Mouse (Mus musculus) forebrain, embryonic 11.5 days (tissue): Measurements from ENCODE around the gene Hoxa13. TPM values are rescaled to one million over a fixed set of nuclear protein-coding genes. Genes with fewer than 3 reads are reported as not detected.

Experiments used
- ATAC-seq: fragments of 200-750 bp; cut with Nextera tagmentation; replicated peaks from 2 replicates; pipeline ENCODE4 v1.8.0; 2017; ENCODE audit warnings: moderate TSS enrichment; ENCODE audit not compliant: low FRiP score
- DNase-seq: peaks from one replicate; pipeline ENCODE4 v3.0.0-alpha.2; 2017; ENCODE audit warnings: low spot score
- H3K27ac ChIP-seq: fragments of 300-500 bp; sonication (generic); 2 replicates; pipeline ENCODE4 v1.5.1; 2014; ENCODE audit warnings: low read depth, low read length
- H3K27me3 ChIP-seq: fragments of 300-500 bp; sonication (generic); 2 replicates; pipeline ENCODE4 v1.6.1; 2014; ENCODE audit warnings: mild to moderate bottlenecking, low read length, mixed read lengths; ENCODE audit not compliant: control insufficient read depth, insufficient read depth
- H3K36me3 ChIP-seq: fragments of 300-500 bp; sonication (generic); 2 replicates; pipeline ENCODE4 v1.6.1; 2014; ENCODE audit warnings: mild to moderate bottlenecking, low read length, moderate library complexity, mixed read lengths; ENCODE audit not compliant: control insufficient read depth, insufficient read depth
- H3K4me1 ChIP-seq: fragments of 300-500 bp; sonication (generic); replicated peaks from 2 replicates; pipeline ENCODE4 v1.6.1; 2014; ENCODE audit warnings: low read length, mixed read lengths; ENCODE audit not compliant: control insufficient read depth, insufficient read depth
- H3K4me2 ChIP-seq: fragments of 300-500 bp; sonication (generic); 2 replicates; pipeline ENCODE4 v1.6.1; 2014; ENCODE audit warnings: low read depth, mild to moderate bottlenecking, low read length, moderate library complexity, mixed read lengths; ENCODE audit not compliant: severe bottlenecking
- H3K4me3 ChIP-seq: fragments of 300-500 bp; sonication (generic); 2 replicates; pipeline ENCODE4 v1.5.1; 2014; ENCODE audit warnings: low read depth, low read length
- H3K9ac ChIP-seq: fragments of 300-500 bp; sonication (generic); 2 replicates; pipeline ENCODE4 v1.6.1; 2014; ENCODE audit warnings: low read length
- H3K9me3 ChIP-seq: fragments of 300-500 bp; sonication (generic); 2 replicates; pipeline ENCODE4 v1.6.1; 2016; ENCODE audit warnings: low read length, mixed read lengths; ENCODE audit not compliant: control insufficient read depth
- WGBS: fragments of 180-500 bp; shearing (Covaris S2); extraction: QIAGEN DNeasy Blood & Tissue Kit; methylation state at CpG from one replicate; pipeline ENCODE4 v1.1.7; 2014; 5-methylcytosine and 5-hydroxymethylcytosine counted together
- polyA plus RNA-seq: library from polyadenylated mRNA; unstranded; fragments of >200 nt; fragmentation: Nextera tagmentation; extraction: Ambion mirVana; gene quantifications from 2 replicates; pipeline ENCODE4 v1.2.1, GENCODE M21; 2014

The Hoxa13 gene
- polyA plus RNA-seq, 1 experiment from 2014 or later = not detected

DNA sequence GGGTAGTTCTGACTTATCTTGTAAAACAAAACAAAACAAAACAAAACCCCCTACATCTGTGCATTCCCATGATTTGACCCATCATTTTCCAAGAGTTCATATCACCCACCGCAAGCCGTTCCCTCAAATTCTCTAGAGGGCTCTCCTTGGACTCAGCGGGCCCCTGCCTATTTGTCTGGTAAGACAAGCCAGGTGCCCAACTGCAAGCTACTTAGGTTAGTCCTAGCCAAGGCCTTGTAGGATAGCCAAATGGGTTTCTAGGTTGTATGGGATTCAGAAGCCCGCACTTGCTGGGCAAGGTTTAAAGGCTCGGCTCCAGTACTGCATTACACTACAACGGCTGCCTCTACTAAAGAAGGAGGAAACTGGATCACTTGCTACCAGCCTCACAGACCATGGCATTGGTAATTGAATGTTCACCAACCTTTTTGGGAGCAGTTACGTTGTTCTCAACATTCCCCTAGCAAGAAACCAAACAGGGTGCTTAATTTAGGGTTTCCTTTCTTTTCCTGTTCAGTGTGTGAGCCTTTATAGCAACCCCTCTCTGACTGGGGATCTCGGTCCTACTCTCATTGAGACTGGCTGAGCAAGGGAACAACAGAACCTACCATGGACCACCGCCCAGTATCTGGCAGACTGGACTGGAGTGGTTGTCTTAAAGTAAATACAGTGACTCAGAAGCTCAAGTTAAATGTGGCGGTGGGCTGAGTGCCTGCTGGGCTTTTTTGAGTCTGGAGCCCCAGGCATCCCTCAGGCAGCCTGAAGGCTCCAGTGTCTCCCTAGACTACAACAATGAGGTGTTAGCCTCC lies 23.1 kb downstream of the Hoxa13 start:
- no peak for ATAC-seq
- Histone ChIP-seq H3K9me3 (no peaks in the 10 kb centered on the region), H3K4me3 (no peak overlapping the region), H3K9ac (no peak overlapping the region), H3K36me3 (no peaks in the 10 kb centered on the region), H3K4me1 (0 out of 2 replicates have a peak, but pooled peaks cover 3% of the 10 kb centered on the region), H3K27me3 (peaks cover 95% of the 10 kb centered on the region), H3K27ac (no peak overlapping the region), H3K4me2 (no peak overlapping the region)
- 11% methylated on average over 10 of the region's 10 CpGs for WGBS
- DNase-seq = peak; percentile 50

- Histone ChIP-seq H3K4me2 (no peak overlapping the region), H3K9ac (no peak overlapping the region), H3K9me3 (no peaks in the 10 kb centered on the region), H3K4me3 (no peak overlapping the region), H3K27me3 (peaks cover 95% of the 10 kb centered on the region), H3K4me1 (0 out of 2 replicates have a peak, but pooled peaks cover 3% of the 10 kb centered on the region), H3K36me3 (no peaks in the 10 kb centered on the region), H3K27ac (no peak overlapping the region)
- 4% methylated on average over 3 of the region's 3 CpGs for WGBS
- DNase-seq (peak; percentile 24), ATAC-seq (no peak)
These were observed 23.9 kb downstream of the Hoxa13 start for GRCm38 (mm10) chr6:52236806-52237205.

- no peaks in the 10 kb centered on the region for H3K9me3 ChIP-seq
These were observed 24.8 kb downstream of the Hoxa13 start for GRCm38 (mm10) chr6:52235866-52236265.

GRCm38 (mm10) chr6:52235267-52235666 lies 25.4 kb downstream of the Hoxa13 start:
- Histone ChIP-seq H3K4me1 (0 out of 2 replicates have a peak, but pooled peaks cover 3% of the 10 kb centered on the region), H3K4me2 (no peak overlapping the region), H3K27ac (no peak overlapping the region), H3K9me3 (no peaks in the 10 kb centered on the region), H3K27me3 (peaks cover 93% of the 10 kb centered on the region), H3K36me3 (no peaks in the 10 kb centered on the region), H3K9ac (no peak overlapping the region), H3K4me3 (no peak overlapping the region)
- ATAC-seq (no peak), DNase-seq (no peak)
- 34% methylated on average over 9 of the region's 9 CpGs for WGBS

More at GRCm38 (mm10) chr6:52235866-52236265, 24.8 kb downstream of the Hoxa13 start:
- peaks cover 93% of the 10 kb centered on the region for H3K27me3 ChIP-seq
- H3K36me3 ChIP-seq = no peaks in the 10 kb centered on the region
- DNase-seq = peak; percentile 44
- H3K4me1 ChIP-seq = 0 out of 2 replicates have a peak, but pooled peaks cover 3% of the 10 kb centered on the region
- no peak overlapping the region for H3K4me2 ChIP-seq
- H3K27ac ChIP-seq = no peak overlapping the region
- no peak overlapping the region for H3K9ac ChIP-seq
- 16% methylated on average over 6 of the region's 6 CpGs for WGBS
- H3K4me3 ChIP-seq = no peak overlapping the region
- ATAC-seq = no peak

DNA sequence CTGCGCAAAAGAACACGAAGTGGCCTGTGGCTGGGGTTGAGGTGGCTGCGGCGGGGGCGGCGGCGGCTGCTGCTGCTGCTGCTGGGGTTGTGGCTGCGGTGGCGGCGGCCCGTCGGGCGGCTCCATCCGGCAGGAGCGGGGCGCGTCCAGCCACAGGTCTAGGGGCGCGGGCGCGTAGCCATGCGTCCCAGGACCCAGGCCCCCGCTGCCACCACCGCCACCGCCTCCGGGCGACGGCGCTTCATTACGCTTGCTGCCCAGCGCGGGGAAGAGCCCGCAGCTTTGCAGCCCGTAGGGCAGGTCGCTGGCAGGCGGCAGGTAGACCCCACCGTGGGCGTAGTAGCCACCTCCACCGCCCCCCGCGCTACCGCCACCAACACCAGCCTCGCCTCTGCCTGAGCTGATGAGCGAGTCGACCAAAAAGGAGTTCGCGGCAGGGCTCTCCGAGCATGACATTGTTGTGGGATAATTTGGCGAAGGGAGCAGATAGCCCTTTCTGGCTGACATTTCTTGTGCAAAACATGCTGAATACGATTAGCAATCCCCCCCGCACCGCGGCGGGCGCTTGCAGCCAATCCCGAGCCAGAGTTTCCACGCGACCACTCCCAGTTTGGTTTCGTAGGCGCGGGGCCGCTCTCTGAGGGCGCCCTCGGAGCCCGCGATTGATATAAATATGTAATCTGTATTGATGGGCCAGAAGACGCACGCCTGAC lies 26.1 kb downstream of the Hoxa13 start:
- H3K4me1 ChIP-seq = 0 out of 2 replicates have a peak, but pooled peaks cover 3% of the 10 kb centered on the region
- H3K9me3 ChIP-seq = no peaks in the 10 kb centered on the region
- WGBS = 1% methylated on average over 64 of the region's 68 CpGs
- no peak overlapping the region for H3K27ac ChIP-seq
- DNase-seq (peak; percentile 57), ATAC-seq (no peak)
- no peak overlapping the region for H3K4me2 ChIP-seq
- peaks cover 93% of the 10 kb centered on the region for H3K27me3 ChIP-seq
- H3K9ac ChIP-seq = no peak overlapping the region
- no peaks in the 10 kb centered on the region for H3K36me3 ChIP-seq
- H3K4me3 ChIP-seq = no peak overlapping the region

- WGBS = under 1% methylated on average over 70 of the region's 70 CpGs
- DNase-seq = peak; percentile 64
- H3K27me3 ChIP-seq = peaks cover 95% of the 10 kb centered on the region
- H3K27ac ChIP-seq = no peak overlapping the region
- no peak overlapping the region for H3K9ac ChIP-seq
- 0 out of 2 replicates have a peak, but pooled peaks cover 3% of the 10 kb centered on the region for H3K4me1 ChIP-seq
- no peak overlapping the region for H3K4me2 ChIP-seq
- ATAC-seq = no peak
- H3K36me3 ChIP-seq = no peaks in the 10 kb centered on the region
- no peak overlapping the region for H3K4me3 ChIP-seq
- no peaks in the 10 kb centered on the region for H3K9me3 ChIP-seq
These were observed 26.9 kb downstream of the Hoxa13 start for GRCm38 (mm10) chr6:52233546-52234427.

- ATAC-seq (no peak), DNase-seq (peak; percentile 53)
- Histone ChIP-seq H3K27ac (no peak overlapping the region), H3K36me3 (no peaks in the 10 kb centered on the region), H3K9me3 (no peaks in the 10 kb centered on the region), H3K4me3 (no peak overlapping the region), H3K4me1 (0 out of 2 replicates have a peak, but pooled peaks cover 3% of the 10 kb centered on the region), H3K27me3 (peaks cover 96% of the 10 kb centered on the region), H3K4me2 (no peak overlapping the region), H3K9ac (no peak overlapping the region)
- WGBS = 3% methylated on average over 23 of the region's 23 CpGs
These were observed 27.6 kb downstream of the Hoxa13 start for GRCm38 (mm10) chr6:52232984-52233545.

DNA sequence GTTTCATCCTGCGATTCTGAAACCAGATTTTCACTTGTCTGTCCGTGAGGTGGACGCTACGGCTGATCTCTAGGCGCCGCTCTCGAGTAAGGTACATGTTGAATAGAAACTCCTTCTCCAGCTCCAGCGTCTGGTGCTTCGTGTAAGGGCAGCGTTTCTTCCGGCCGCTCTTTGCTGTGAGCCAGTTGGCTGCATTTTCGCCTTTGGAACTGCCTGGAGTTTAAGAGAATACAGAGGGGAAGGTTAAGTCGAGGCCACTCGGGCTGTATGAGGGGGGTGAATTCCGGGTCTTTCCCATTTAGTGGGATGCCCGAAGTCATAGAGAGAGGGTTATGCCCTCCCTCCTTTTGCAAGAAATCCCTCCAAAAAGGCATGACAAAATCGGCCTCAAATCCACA lies 28.1 kb downstream of the Hoxa13 start:
- no peak overlapping the region for H3K4me2 ChIP-seq

More for the DNA sequence above, 28.1 kb downstream of the Hoxa13 start:
- H3K27ac ChIP-seq = no peak overlapping the region
- H3K4me3 ChIP-seq = no peak overlapping the region
- no peak overlapping the region for H3K9ac ChIP-seq
- no peak for ATAC-seq
- under 1% methylated on average over 18 of the region's 18 CpGs for WGBS
- no peaks in the 10 kb centered on the region for H3K36me3 ChIP-seq
- H3K27me3 ChIP-seq = peaks cover 96% of the 10 kb centered on the region
- no peaks in the 10 kb centered on the region for H3K9me3 ChIP-seq
- H3K4me1 ChIP-seq = 0 out of 2 replicates have a peak, but pooled peaks cover 3% of the 10 kb centered on the region
- peak; percentile 66 for DNase-seq
